Mouse (Mus musculus): ENCODE results near the gene Atp5e. TPM values are rescaled to one million over a fixed set of nuclear protein-coding genes. Genes with fewer than 3 reads are reported as not detected.

Gene Atp5e
- polyA plus RNA-seq, 1 experiment, result not detected

GRCm38 (mm10) chr2:174413127-174413526 lies 50.8 kb downstream of the Atp5e start:
- H3K27ac ChIP-seq (ENCODE audit: insufficient read depth, low read depth, low read length), result no peak overlapping the region
- TF ChIP-seq CTCF (IDR thresholded peaks at IDR 0.05; ENCODE audit: insufficient read depth, low read depth, low read length), result no peak
- TF ChIP-seq POLR2A (IDR thresholded peaks at IDR 0.05; ENCODE audit: insufficient read depth, low read depth, low read length), result no peak
- 85% methylated on average over 7 of the region's 7 CpGs for WGBS

More at GRCm38 (mm10) chr2:174413127-174413526, 50.8 kb downstream of the Atp5e start:
- H3K4me1 ChIP-seq (ENCODE audit: control insufficient read depth, insufficient read depth, low read length), result peaks cover 11% of the 10 kb centered on the region
- H3K4me3 ChIP-seq (ENCODE audit: insufficient read depth, low read depth, low read length), result no peak overlapping the region

Other genes with a start within 250 kb of the Atp5e start
- gene Gnas, start 179.8 kb downstream of the Atp5e start, polyA plus RNA-seq (2012; ENCODE audit: insufficient read depth, insufficient read length, low replicate concordance, missing spikeins), result 195 and 698 TPM in 2 replicates
- not detected in 2 replicates for gene Gm20721, start 117.4 kb downstream of the Atp5e start, polyA plus RNA-seq (2012; ENCODE audit: insufficient read depth, insufficient read length, low replicate concordance, missing spikeins)
- gene Nelfcd, start 48.3 kb downstream of the Atp5e start, polyA plus RNA-seq (2012; ENCODE audit: insufficient read depth, insufficient read length, low replicate concordance, missing spikeins), result not detected in 2 replicates
- not detected in 2 replicates for gene Ctsz, start 25.1 kb downstream of the Atp5e start, polyA plus RNA-seq (2012; ENCODE audit: insufficient read depth, insufficient read length, low replicate concordance, missing spikeins)
- gene Tubb1, start 13.4 kb downstream of the Atp5e start, polyA plus RNA-seq (2012; ENCODE audit: insufficient read depth, insufficient read length, low replicate concordance, missing spikeins), result not detected in 2 replicates
- gene Prelid3b, start 9.0 kb upstream of the Atp5e start, polyA plus RNA-seq (2012; ENCODE audit: insufficient read depth, insufficient read length, low replicate concordance, missing spikeins), result not detected in 2 replicates
- gene Zfp831, start 179.4 kb upstream of the Atp5e start, polyA plus RNA-seq (2012; ENCODE audit: insufficient read depth, insufficient read length, low replicate concordance, missing spikeins), result not detected in 2 replicates

Measured in olfactory bulb, adult 2 months (tissue).